Mouse (Mus musculus): ENCODE measurements around the gene Mex3b. TPM values are rescaled to one million over a fixed set of nuclear protein-coding genes. Genes with fewer than 3 reads are reported as not detected.

The Mex3b gene
- total RNA-seq, 4 experiments from 2014 or later: 1.8 to 2.6 (median 1.9) TPM

DNA sequence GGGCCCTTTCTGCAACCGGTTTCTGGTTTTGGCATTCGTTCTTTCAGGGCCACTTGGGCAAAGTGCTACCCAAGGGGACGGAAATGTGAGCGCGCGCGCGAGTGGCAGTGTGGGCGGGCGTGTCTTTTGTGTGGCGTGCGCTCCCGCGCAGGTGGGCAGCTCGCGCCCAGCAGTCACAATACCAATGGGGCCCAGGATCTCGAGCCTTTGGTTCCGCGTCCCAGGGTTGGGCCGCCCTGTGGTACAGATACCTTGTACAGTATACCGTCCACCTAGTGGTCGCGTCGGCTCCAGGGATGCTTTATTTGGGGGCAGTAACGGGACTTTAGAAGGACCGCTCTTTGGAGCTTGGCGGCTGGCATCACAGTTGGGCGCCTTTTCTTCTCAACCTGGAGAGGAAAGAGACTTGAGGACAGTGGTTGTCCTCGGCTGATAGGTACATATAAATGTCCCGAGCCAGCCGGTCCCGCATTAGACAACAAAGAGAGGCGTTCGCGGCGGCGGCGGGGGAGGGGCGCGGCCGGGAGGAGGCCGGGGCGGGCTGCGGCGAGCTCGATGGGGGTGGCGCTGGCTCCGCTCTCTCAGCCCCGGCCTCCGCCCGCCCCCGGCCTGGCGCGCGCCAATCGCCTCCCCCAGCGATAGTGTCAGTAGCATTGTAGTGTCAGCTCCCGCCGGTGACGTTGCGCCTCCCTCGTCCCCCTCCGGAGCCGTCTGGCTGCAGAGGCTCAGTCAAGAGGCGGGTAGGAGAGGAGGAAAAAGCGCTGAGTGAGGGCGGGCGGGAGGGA is 455 bp upstream of the Mex3b start:
- peak; percentile 90 for DNase-seq

DNA sequence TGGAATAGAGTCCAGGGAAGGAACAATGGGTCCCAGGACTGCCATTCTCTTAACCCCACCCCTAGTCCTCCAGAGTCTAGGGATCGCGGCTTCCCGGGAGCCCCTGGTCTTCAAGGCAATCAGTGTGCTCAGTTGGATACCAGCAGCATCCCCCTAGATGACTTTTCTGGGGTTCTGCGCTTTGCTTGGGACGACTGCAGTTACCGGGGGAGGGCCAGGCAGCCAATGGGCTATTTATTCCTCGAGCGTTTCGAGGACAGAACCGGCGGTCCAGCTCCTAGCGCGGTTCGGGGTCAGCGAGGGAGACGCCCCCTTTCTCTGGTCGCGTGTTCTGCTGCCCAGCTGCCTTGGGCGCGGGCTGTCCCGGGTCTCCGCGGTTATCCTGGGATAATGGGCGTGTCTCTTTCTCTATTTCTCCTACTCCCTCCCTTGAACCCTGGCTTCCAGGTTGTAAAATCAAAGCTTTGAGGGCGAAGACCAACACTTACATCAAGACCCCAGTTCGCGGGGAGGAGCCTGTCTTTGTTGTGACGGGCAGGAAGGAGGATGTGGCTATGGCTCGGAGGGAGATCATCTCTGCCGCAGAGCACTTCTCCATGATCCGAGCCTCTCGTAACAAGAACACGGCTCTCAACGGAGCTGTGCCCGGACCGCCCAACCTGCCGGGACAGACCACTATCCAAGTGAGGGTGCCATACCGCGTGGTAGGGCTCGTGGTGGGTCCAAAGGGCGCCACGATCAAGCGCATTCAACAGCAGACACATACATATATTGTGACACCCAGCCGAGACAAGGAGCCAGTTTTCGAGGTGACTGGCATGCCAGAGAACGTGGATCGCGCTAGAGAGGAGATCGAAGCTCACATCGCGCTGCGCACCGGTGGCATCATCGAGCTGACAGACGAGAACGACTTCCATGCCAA is 1.4 kb downstream of the Mex3b start:
- peak; percentile 5 for DNase-seq

- DNase-seq: peak; percentile 42
Observed at GRCm38 (mm10) chr7:82869231-82870147, 2.4 kb downstream of the Mex3b start.

GRCm38 (mm10) chr7:82870148-82870513 is 3.0 kb downstream of the Mex3b start:
- DNase-seq: no peak

DNA sequence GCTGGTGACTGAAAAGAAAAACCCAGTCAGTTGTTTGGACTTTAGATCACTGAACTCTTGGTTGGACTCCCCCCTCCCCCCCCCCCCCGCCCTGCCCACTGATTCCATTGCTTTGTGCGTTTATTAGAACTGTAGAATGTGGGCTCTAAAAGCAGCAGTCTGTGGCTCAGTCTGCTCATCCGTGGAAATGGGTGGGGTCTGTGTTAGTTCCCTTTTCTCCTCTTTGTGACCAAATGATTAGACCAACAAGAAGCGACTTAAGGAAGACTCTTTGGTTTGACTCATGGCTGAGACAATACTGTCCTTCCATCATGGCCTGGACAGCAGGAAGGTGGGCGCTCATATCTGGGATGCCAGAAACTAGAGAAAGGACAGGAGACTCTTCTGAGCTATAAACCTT is 9.4 kb downstream of the Mex3b start:
- DNase-seq: no peak

GRCm38 (mm10) chr7:82880016-82880415 is 12.9 kb downstream of the Mex3b start:
- DNase-seq: no peak

- no peak for DNase-seq
Observed at GRCm38 (mm10) chr7:82880700-82881099, 13.6 kb downstream of the Mex3b start.

DNA sequence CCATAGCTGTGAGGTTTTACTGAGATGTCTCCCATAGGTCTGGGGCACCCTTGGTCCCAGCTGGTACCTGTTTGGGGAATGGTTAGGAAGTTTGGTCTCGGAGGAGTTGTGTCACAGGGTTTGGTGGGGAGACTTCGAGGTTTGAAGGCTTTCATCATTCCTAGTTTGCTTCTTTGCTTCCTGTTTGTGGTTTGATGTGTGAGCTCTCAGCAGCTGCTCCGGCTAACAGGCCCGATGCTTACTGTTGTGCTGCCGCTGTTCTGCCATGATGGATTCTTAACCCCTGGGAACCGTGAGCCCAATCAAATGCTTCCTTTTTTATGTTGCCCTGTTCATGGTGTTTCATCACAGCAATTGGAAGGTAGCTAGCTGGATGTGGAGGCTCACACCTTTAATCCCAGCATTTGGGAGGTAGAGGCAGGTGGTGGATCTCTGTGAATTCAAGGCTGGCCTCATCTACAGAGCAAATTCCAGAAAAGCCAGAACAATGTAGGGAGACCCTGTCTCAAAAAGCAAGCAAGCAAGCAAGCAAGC is 23.3 kb downstream of the Mex3b start:
- no peak for DNase-seq

DNA sequence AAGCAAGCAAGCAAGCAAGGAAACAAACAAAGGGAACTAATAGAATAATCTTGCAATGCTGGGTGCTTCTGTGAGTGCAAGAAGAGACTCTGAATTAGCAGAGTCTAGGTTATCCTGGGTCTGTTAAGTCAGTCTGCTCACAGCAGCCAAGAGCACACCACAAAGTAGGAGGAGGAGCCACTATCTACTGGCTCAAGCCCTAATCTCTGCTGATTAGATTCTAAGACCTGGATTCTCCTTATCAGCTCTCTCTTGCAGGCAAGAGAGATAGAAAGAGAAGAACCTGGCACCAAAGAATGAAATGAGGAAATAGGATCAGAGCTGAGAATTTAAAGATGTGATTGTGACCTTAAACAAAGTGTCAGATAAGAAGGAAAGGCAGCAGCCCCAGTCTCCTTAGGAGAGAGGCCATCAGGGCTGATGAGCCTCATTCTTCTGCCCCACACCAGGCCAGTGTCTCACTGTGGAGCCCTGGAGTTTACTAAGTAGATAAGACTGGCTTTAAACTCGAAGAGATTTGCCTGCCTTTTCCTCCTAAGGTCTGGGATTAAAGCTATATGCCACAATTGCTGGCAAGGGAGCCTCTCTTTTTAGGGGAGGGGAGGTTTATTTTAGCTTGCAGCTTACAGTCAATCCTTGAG is 23.9 kb downstream of the Mex3b start:
- DNase-seq: no peak

GRCm38 (mm10) chr7:82894366-82894765 is 27.2 kb downstream of the Mex3b start:
- DNase-seq: no peak

DNA sequence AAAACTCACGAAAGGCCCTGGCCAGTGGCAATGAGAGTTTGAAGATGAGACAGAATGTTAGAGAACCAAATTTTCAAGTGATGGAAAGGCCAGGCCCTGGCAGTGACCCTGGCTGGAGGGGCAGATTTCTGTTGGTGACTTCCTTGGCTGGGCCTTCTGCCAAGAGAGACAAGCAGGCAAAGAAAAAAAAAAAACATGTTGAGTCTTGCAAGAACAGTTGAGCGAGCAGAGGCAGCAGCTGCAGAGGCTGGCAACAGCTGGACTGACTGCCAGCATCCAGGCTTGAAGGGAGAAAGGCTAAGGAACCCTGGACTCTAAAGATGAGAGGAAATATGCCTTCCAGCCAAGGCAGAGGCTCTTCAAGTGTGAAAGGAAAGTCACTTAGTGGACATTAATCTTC is 28.5 kb downstream of the Mex3b start:
- peak; percentile 10 for DNase-seq

GRCm38 (mm10) chr7:82896750-82897149 is 29.6 kb downstream of the Mex3b start:
- DNase-seq: no peak

- DNase-seq: no peak
Observed at GRCm38 (mm10) chr7:82899459-82900297, 32.5 kb downstream of the Mex3b start.

GRCm38 (mm10) chr7:82903006-82903405 is 35.9 kb downstream of the Mex3b start:
- no peak for DNase-seq

DNA sequence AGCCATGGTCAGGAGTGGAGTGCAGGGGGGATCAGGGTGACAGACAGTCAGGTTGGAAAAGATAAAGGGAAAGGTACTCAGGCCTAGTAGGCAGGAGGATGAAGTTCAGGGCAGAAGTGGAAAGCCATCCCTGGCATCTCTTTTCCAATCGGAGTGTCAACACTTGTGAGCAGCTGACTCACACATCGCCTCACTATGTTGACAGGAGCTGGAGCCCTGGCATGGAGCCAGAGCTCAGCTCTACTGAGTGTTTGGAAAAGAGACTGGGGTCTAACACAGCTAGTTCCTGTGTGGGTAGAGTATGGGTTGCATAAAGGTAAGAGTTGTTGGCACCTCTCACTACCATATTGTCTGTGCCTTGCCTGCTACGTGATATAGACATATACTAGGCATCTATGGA is 38.4 kb downstream of the Mex3b start:
- no peak for DNase-seq

DNA sequence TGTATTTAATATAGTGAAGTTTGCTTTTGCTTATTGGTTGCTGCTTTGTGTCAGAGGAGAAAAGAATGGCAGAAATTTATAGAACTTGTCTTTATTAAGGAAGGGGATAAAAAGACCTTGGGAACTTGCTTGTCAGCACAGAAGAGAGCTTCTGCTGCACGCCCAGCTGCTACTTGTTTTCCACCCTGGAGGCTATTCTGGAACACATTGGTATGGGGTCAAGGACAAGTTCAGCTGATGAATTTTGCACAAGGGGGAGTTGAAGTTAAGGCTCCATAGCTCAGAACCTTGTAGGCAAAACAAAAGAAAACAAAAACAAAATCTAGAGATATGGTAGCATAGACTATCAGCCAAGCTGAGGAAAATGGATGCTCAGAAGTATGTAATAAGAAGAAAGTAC is 39.9 kb downstream of the Mex3b start:
- DNase-seq: no peak

GRCm38 (mm10) chr7:82910536-82911384 is 43.6 kb downstream of the Mex3b start:
- no peak for DNase-seq

DNA sequence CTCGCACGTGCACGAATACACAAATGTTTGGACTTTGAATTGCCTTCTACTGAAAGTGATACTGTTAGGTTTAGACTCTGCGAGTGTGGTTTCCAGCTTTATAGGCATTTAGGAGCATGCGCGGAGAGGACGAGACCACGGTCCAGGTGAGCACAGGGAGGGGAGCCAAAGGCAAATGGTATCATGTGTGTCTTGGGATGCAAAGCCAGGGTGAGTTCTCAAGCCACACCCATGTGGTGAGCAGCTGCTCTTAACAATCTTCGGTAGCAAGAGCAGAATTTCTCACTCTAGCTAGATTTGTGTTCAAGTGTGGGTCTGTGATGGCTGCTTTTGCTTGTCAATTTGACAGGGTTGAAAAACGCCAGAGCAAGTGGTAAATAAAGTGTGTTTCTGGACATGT is 44.4 kb downstream of the Mex3b start:
- DNase-seq: no peak

DNA sequence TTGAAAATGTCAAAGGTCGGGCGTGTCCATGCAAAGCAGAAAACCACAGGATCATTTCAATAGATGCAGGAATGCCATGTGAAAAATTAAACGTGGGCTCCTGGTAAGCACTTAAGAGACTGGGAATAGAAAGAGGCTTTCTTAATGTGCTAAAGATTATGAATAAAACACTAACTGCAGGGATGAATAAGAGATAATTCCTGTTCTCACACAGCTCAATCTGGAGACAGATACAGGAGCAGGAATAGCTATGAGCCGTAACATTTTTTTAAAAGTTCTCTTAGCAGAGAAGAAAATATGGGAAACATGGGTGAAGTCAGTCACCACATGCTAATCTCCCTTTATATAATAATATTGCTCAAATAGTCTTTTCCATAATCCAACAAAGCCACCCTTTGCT is 47.2 kb downstream of the Mex3b start:
- no peak for DNase-seq

Measured in adrenal gland, adult 8-10 months (tissue).